Mouse (Mus musculus): ENCODE results near the gene Pwwp2b. TPM values are rescaled to one million over a fixed set of nuclear protein-coding genes. Genes with fewer than 3 reads are reported as not detected.

Gene Pwwp2b
- 5.8 and 6.3 TPM in 2 replicates for polyA plus RNA-seq (2015; fragmentation: Nextera tagmentation; extraction: Ambion mirVana)

GRCm38 (mm10) chr7:139247881-139248614, at the start of gene Pwwp2b:
TSS of gene Pwwp2b (plus strand) at chr7:139248482.
- H3K27me3 ChIP-seq: peaks cover 4% of the 10 kb centered on the region; the same call in 1 of the 2 replicates
- H3K4me2 ChIP-seq: peak within 1 kb of the TSS; percentile 99
- H3K9me3 ChIP-seq: no peaks in the 10 kb centered on the region
- ATAC-seq (ENCODE audit: low FRiP score, low read depth): peak; percentile 68
- no peaks in the 10 kb centered on the region for H3K36me3 ChIP-seq
- peak within 1 kb of the TSS; percentile 70 for H3K9ac ChIP-seq
- H3K4me1 ChIP-seq (replicated peaks): peaks cover 42% of the 10 kb centered on the region
- under 1% methylated on average over 70 of the region's 72 CpGs for WGBS
- H3K27ac ChIP-seq (replicated peaks): peak within 1 kb of the TSS; percentile 65
- H3K4me3 ChIP-seq: peak within 1 kb of the TSS; percentile 63

GRCm38 (mm10) chr7:139200108-139200507, 48.2 kb upstream of the Pwwp2b start:
- Histone ChIP-seq H3K27me3 (0 out of 2 replicates have a peak, but pooled peaks cover 5% of the 10 kb centered on the region), H3K9me3 (no peaks in the 10 kb centered on the region), H3K9ac (no peak overlapping the region), H3K27ac (replicated peaks) (no peak overlapping the region), H3K4me2 (no peak overlapping the region), H3K4me3 (no peak overlapping the region), H3K36me3 (no peaks in the 10 kb centered on the region), H3K4me1 (replicated peaks) (no peaks in the 10 kb centered on the region)
- ATAC-seq (ENCODE audit: low FRiP score, low read depth): peak; percentile 76; the same call in 1 of the 2 replicates
- WGBS: 27% methylated on average over 7 of the region's 7 CpGs

GRCm38 (mm10) chr7:139201209-139201608, 47.1 kb upstream of the Pwwp2b start:
- H3K36me3 ChIP-seq: no peaks in the 10 kb centered on the region
- ATAC-seq (ENCODE audit: low FRiP score, low read depth): no peak
- no peak overlapping the region for H3K9ac ChIP-seq
- 65% methylated on average over 6 of the region's 6 CpGs for WGBS
- no peaks in the 10 kb centered on the region for H3K4me1 ChIP-seq (replicated peaks)
- H3K4me2 ChIP-seq: no peak overlapping the region
- no peak overlapping the region for H3K27ac ChIP-seq (replicated peaks)
- no peaks in the 10 kb centered on the region for H3K9me3 ChIP-seq
- no peak overlapping the region for H3K4me3 ChIP-seq
- 0 out of 2 replicates have a peak, but pooled peaks cover 5% of the 10 kb centered on the region for H3K27me3 ChIP-seq

GRCm38 (mm10) chr7:139208023-139208772, 40.1 kb upstream of the Pwwp2b start:
- Histone ChIP-seq H3K9ac (no peak overlapping the region), H3K4me1 (replicated peaks) (peaks cover 5% of the 10 kb centered on the region), H3K36me3 (no peaks in the 10 kb centered on the region), H3K4me3 (no peak overlapping the region), H3K4me2 (no peak overlapping the region), H3K27me3 (no peaks in the 10 kb centered on the region), H3K9me3 (no peaks in the 10 kb centered on the region), H3K27ac (replicated peaks) (no peak overlapping the region)
- 39% methylated on average over 7 of the region's 7 CpGs for WGBS
- no peak for ATAC-seq (ENCODE audit: low FRiP score, low read depth)

GRCm38 (mm10) chr7:139208773-139209095, 39.5 kb upstream of the Pwwp2b start:
- H3K36me3 ChIP-seq: no peaks in the 10 kb centered on the region
- 86% methylated on average over 4 of the region's 4 CpGs for WGBS
- no peak overlapping the region for H3K27ac ChIP-seq (replicated peaks)
- no peaks in the 10 kb centered on the region for H3K27me3 ChIP-seq
- no peak overlapping the region for H3K9ac ChIP-seq
- peaks cover 9% of the 10 kb centered on the region for H3K4me1 ChIP-seq (replicated peaks)
- H3K9me3 ChIP-seq: no peaks in the 10 kb centered on the region
- H3K4me3 ChIP-seq: no peak overlapping the region
- no peak overlapping the region for H3K4me2 ChIP-seq
- no peak for ATAC-seq (ENCODE audit: low FRiP score, low read depth)

- ATAC-seq (ENCODE audit: low FRiP score, low read depth): no peak
- no peaks in the 10 kb centered on the region for H3K9me3 ChIP-seq
- peaks cover 13% of the 10 kb centered on the region for H3K4me1 ChIP-seq (replicated peaks)
- no peak overlapping the region for H3K27ac ChIP-seq (replicated peaks)
- H3K4me3 ChIP-seq: no peak overlapping the region
- no peak overlapping the region for H3K9ac ChIP-seq
- no peak overlapping the region for H3K4me2 ChIP-seq
- WGBS: 82% methylated on average over 6 of the region's 6 CpGs
- no peaks in the 10 kb centered on the region for H3K27me3 ChIP-seq
- H3K36me3 ChIP-seq: no peaks in the 10 kb centered on the region
Measured at GRCm38 (mm10) chr7:139211761-139212160, 36.5 kb upstream of the Pwwp2b start.

GRCm38 (mm10) chr7:139212754-139213745, 35.2 kb upstream of the Pwwp2b start, which contains the start of the genes Lrrc27 and Stk32c:
TSS of gene Lrrc27 (plus strand) at chr7:139212988.
TSS of gene Stk32c (minus strand) at chr7:139213307.
- Histone ChIP-seq H3K4me1 (replicated peaks) (peaks cover 13% of the 10 kb centered on the region), H3K4me2 (peak within 1 kb of the TSS; percentile 66), H3K36me3 (no peaks in the 10 kb centered on the region), H3K27ac (replicated peaks) (peak within 1 kb of the TSS; percentile 87), H3K9ac (peak within 1 kb of the TSS; percentile 59), H3K27me3 (no peaks in the 10 kb centered on the region), H3K4me3 (peak within 1 kb of the TSS; percentile 52), H3K9me3 (no peaks in the 10 kb centered on the region)
- peak; percentile 97 for ATAC-seq (ENCODE audit: low FRiP score, low read depth)
- 2% methylated on average over 53 of the region's 53 CpGs for WGBS

- Histone ChIP-seq H3K27me3 (no peaks in the 10 kb centered on the region), H3K4me3 (peak overlapping the region; percentile 52), H3K9ac (peak overlapping the region; percentile 59), H3K4me1 (replicated peaks) (peaks cover 13% of the 10 kb centered on the region), H3K9me3 (no peaks in the 10 kb centered on the region), H3K27ac (replicated peaks) (peak overlapping the region; percentile 87), H3K4me2 (peak overlapping the region; percentile 66), H3K36me3 (no peaks in the 10 kb centered on the region)
- ATAC-seq (ENCODE audit: low FRiP score, low read depth): no peak; the same call in 1 of the 2 replicates
- 66% methylated on average over 3 of the region's 3 CpGs for WGBS
Measured at GRCm38 (mm10) chr7:139213751-139214150, 34.5 kb upstream of the Pwwp2b start.

GRCm38 (mm10) chr7:139214160-139214559, 34.1 kb upstream of the Pwwp2b start:
- no peaks in the 10 kb centered on the region for H3K36me3 ChIP-seq
- no peak overlapping the region for H3K27ac ChIP-seq (replicated peaks)
- no peak overlapping the region for H3K4me3 ChIP-seq
- no peak for ATAC-seq (ENCODE audit: low FRiP score, low read depth)
- no peaks in the 10 kb centered on the region for H3K9me3 ChIP-seq
- 83% methylated on average over 3 of the region's 3 CpGs for WGBS
- no peaks in the 10 kb centered on the region for H3K27me3 ChIP-seq
- peaks cover 13% of the 10 kb centered on the region for H3K4me1 ChIP-seq (replicated peaks)
- H3K4me2 ChIP-seq: no peak overlapping the region
- H3K9ac ChIP-seq: no peak overlapping the region

- Histone ChIP-seq H3K36me3 (no peaks in the 10 kb centered on the region), H3K4me1 (replicated peaks) (peaks cover 13% of the 10 kb centered on the region), H3K9me3 (no peaks in the 10 kb centered on the region), H3K27me3 (no peaks in the 10 kb centered on the region), H3K4me3 (no peak overlapping the region), H3K4me2 (no peak overlapping the region), H3K27ac (replicated peaks) (no peak overlapping the region), H3K9ac (no peak overlapping the region)
- WGBS: 75% methylated on average over 14 of the region's 14 CpGs
- ATAC-seq (ENCODE audit: low FRiP score, low read depth): no peak
Measured at GRCm38 (mm10) chr7:139214596-139215340, 33.5 kb upstream of the Pwwp2b start.

GRCm38 (mm10) chr7:139215516-139215915, 32.8 kb upstream of the Pwwp2b start:
- no peak overlapping the region for H3K4me3 ChIP-seq
- no peaks in the 10 kb centered on the region for H3K27me3 ChIP-seq
- H3K9ac ChIP-seq: no peak overlapping the region
- no peak overlapping the region for H3K4me2 ChIP-seq
- H3K36me3 ChIP-seq: no peaks in the 10 kb centered on the region
- 69% methylated on average over 1 of the region's 1 CpGs for WGBS
- no peak for ATAC-seq (ENCODE audit: low FRiP score, low read depth)
- H3K27ac ChIP-seq (replicated peaks): no peak overlapping the region
- no peaks in the 10 kb centered on the region for H3K9me3 ChIP-seq
- H3K4me1 ChIP-seq (replicated peaks): peaks cover 13% of the 10 kb centered on the region
